Mouse (Mus musculus) splenic B cell, adult 2 months (primary cell): ENCODE data around the gene B4galt1.

Experiments
- DNase-seq: peaks from one replicate; pipeline ENCODE4 v3.0.0-alpha.2; 2011; ENCODE audit warnings: low read depth, low spot score
- H3K27me3 ChIP-seq: 2 replicates; pipeline ENCODE4 v1.6.1; 2012; ENCODE audit warnings: mild to moderate bottlenecking, low read length, moderate library complexity, mixed read lengths; ENCODE audit not compliant: control insufficient read depth, poor library complexity, insufficient read depth, severe bottlenecking
- H3K36me3 ChIP-seq: 2 replicates; pipeline ENCODE4 v1.6.1; 2012; ENCODE audit warnings: mild to moderate bottlenecking, low read length, moderate library complexity, mixed read lengths; ENCODE audit not compliant: control insufficient read depth, poor library complexity, insufficient read depth, severe bottlenecking

B4galt1 gene

GRCm38 (mm10) chr4:40853565-40854386, at the start of gene B4galt1:
Gene B4galt1 (minus strand): TSS chr4:40854005.
- Histone ChIP-seq H3K36me3 (no peaks in the 10 kb centered on the region), H3K27me3 (no peaks in the 10 kb centered on the region)
- peak; percentile 99 for DNase-seq

GRCm38 (mm10) chr4:40900612-40901011, 46.8 kb upstream of the B4galt1 start:
- Histone ChIP-seq H3K27me3 (no peaks in the 10 kb centered on the region), H3K36me3 (no peaks in the 10 kb centered on the region)
- no peak for DNase-seq

- no peaks in the 10 kb centered on the region for H3K36me3 ChIP-seq
- H3K27me3 ChIP-seq, result no peaks in the 10 kb centered on the region
- no peak for DNase-seq
Measured at GRCm38 (mm10) chr4:40900071-40900470, 46.3 kb upstream of the B4galt1 start.

GRCm38 (mm10) chr4:40899264-40899663, 45.5 kb upstream of the B4galt1 start:
- Histone ChIP-seq H3K36me3 (no peaks in the 10 kb centered on the region), H3K27me3 (no peaks in the 10 kb centered on the region)
- DNase-seq, result no peak

GRCm38 (mm10) chr4:40898476-40899044, 44.8 kb upstream of the B4galt1 start:
- Histone ChIP-seq H3K27me3 (no peaks in the 10 kb centered on the region), H3K36me3 (no peaks in the 10 kb centered on the region)
- no peak for DNase-seq

GRCm38 (mm10) chr4:40895646-40896045, 41.8 kb upstream of the B4galt1 start:
- no peak for DNase-seq
- Histone ChIP-seq H3K27me3 (no peaks in the 10 kb centered on the region), H3K36me3 (no peaks in the 10 kb centered on the region)

GRCm38 (mm10) chr4:40895118-40895517, 41.3 kb upstream of the B4galt1 start:
- Histone ChIP-seq H3K27me3 (no peaks in the 10 kb centered on the region), H3K36me3 (no peaks in the 10 kb centered on the region)
- DNase-seq, result no peak

- no peak for DNase-seq
Measured at GRCm38 (mm10) chr4:40891206-40891605, 37.4 kb upstream of the B4galt1 start.

GRCm38 (mm10) chr4:40889983-40890382, 36.2 kb upstream of the B4galt1 start:
- no peaks in the 10 kb centered on the region for H3K27me3 ChIP-seq
- H3K36me3 ChIP-seq, result no peaks in the 10 kb centered on the region
- no peak for DNase-seq

More at GRCm38 (mm10) chr4:40891206-40891605, 37.4 kb upstream of the B4galt1 start:
- Histone ChIP-seq H3K36me3 (no peaks in the 10 kb centered on the region), H3K27me3 (no peaks in the 10 kb centered on the region)

- H3K36me3 ChIP-seq, result no peaks in the 10 kb centered on the region
- H3K27me3 ChIP-seq, result no peaks in the 10 kb centered on the region
- DNase-seq, result no peak
Measured at GRCm38 (mm10) chr4:40889252-40889651, 35.4 kb upstream of the B4galt1 start.

GRCm38 (mm10) chr4:40888839-40889238, 35.0 kb upstream of the B4galt1 start:
- no peaks in the 10 kb centered on the region for H3K27me3 ChIP-seq
- DNase-seq, result no peak
- H3K36me3 ChIP-seq, result no peaks in the 10 kb centered on the region

- Histone ChIP-seq H3K36me3 (no peaks in the 10 kb centered on the region), H3K27me3 (no peaks in the 10 kb centered on the region)
- no peak for DNase-seq
Measured at GRCm38 (mm10) chr4:40885883-40886282, 32.1 kb upstream of the B4galt1 start.

- Histone ChIP-seq H3K36me3 (no peaks in the 10 kb centered on the region), H3K27me3 (no peaks in the 10 kb centered on the region)
- DNase-seq, result no peak
Measured at GRCm38 (mm10) chr4:40885166-40885525, 31.3 kb upstream of the B4galt1 start.

- Histone ChIP-seq H3K36me3 (no peaks in the 10 kb centered on the region), H3K27me3 (no peaks in the 10 kb centered on the region)
- no peak for DNase-seq
Measured at GRCm38 (mm10) chr4:40884282-40885165, 30.7 kb upstream of the B4galt1 start.

- DNase-seq, result peak; percentile 40
- no peaks in the 10 kb centered on the region for H3K36me3 ChIP-seq
- H3K27me3 ChIP-seq, result no peaks in the 10 kb centered on the region
Measured at GRCm38 (mm10) chr4:40883200-40883599, 29.4 kb upstream of the B4galt1 start.
